Mouse (Mus musculus) hindbrain, embryonic 14.5 days (tissue): ENCODE measurements around the gene Rab8a. TPM values are rescaled to one million over a fixed set of nuclear protein-coding genes. Genes with fewer than 3 reads are reported as not detected.

Experiments
- ATAC-seq: fragments of 200-750 bp; cut with Nextera tagmentation; 2 replicates; pipeline ENCODE4 v1.8.0; 2017; ENCODE audit warnings: moderate number of reproducible peaks, mild to moderate bottlenecking, moderate TSS enrichment, moderate library complexity; ENCODE audit not compliant: low FRiP score
- DNase-seq: peaks from one replicate; pipeline ENCODE4 v3.0.0-alpha.2; 2015; ENCODE audit warnings: low spot score
- H3K27ac ChIP-seq: fragments of 300-500 bp; sonication (generic); 2 replicates; pipeline ENCODE4 v1.5.1; 2014; ENCODE audit warnings: mild to moderate bottlenecking, moderate library complexity
- H3K27me3 ChIP-seq: fragments of 300-500 bp; sonication (generic); 2 replicates; pipeline ENCODE4 v1.6.1; 2014; ENCODE audit warnings: mild to moderate bottlenecking, low read length, mixed read lengths; ENCODE audit not compliant: control insufficient read depth, insufficient read depth
- H3K36me3 ChIP-seq: fragments of 300-500 bp; sonication (generic); replicated peaks from 2 replicates; pipeline ENCODE4 v1.6.1; 2014; ENCODE audit not compliant: control insufficient read depth, insufficient read depth
- H3K4me1 ChIP-seq: fragments of 300-500 bp; sonication (generic); replicated peaks from 2 replicates; pipeline ENCODE4 v1.6.1; 2014; ENCODE audit warnings: antibody characterized with exemption, low read length, mixed read lengths; ENCODE audit not compliant: control insufficient read depth, insufficient read depth
- H3K4me2 ChIP-seq: fragments of 300-500 bp; sonication (generic); replicated peaks from 2 replicates; pipeline ENCODE4 v1.6.1; 2014; ENCODE audit warnings: mild to moderate bottlenecking, moderate library complexity
- H3K4me3 ChIP-seq: fragments of 300-500 bp; sonication (generic); replicated peaks from 2 replicates; pipeline ENCODE4 v1.5.1; 2014; ENCODE audit warnings: mild to moderate bottlenecking, low read length
- H3K9ac ChIP-seq: fragments of 300-500 bp; sonication (generic); 2 replicates; pipeline ENCODE4 v1.6.1; 2014
- H3K9me3 ChIP-seq: fragments of 300-500 bp; sonication (generic); 2 replicates; pipeline ENCODE4 v1.6.1; 2016; ENCODE audit warnings: low read length; ENCODE audit not compliant: control insufficient read depth
- WGBS: fragments of 180-500 bp; shearing (Covaris S2); extraction: QIAGEN DNeasy Blood & Tissue Kit; methylation state at CpG from one replicate; pipeline ENCODE4 v1.1.7; 2014; 5-methylcytosine and 5-hydroxymethylcytosine counted together
- polyA plus RNA-seq: library from polyadenylated mRNA; unstranded; fragments of >200 nt; fragmentation: Nextera tagmentation; extraction: Ambion mirVana; gene quantifications from 2 replicates; pipeline ENCODE4 v1.2.1, GENCODE M21; 2014

Gene Rab8a
- polyA plus RNA-seq, 1 experiment from 2014 or later: 60.4 TPM

GRCm38 (mm10) chr8:72158726-72159125 lies 2.3 kb upstream of the Rab8a start:
- ATAC-seq (no peak), DNase-seq (no peak)
- Histone ChIP-seq H3K9me3 (no peaks in the 10 kb centered on the region), H3K4me3 (no peak overlapping the region), H3K27ac (no peak overlapping the region), H3K36me3 (no peaks in the 10 kb centered on the region), H3K4me1 (peaks cover 22% of the 10 kb centered on the region), H3K4me2 (no peak overlapping the region), H3K9ac (no peak overlapping the region), H3K27me3 (no peaks in the 10 kb centered on the region)
- 87% methylated on average over 3 of the region's 3 CpGs for WGBS

- H3K4me2 ChIP-seq: peak overlapping the region; percentile 72
- DNase-seq: no peak
- peak overlapping the region; percentile 61; the same call in 1 of the 2 replicates for H3K9ac ChIP-seq
- ATAC-seq: no peak
- WGBS: 78% methylated on average over 3 of the region's 3 CpGs
- peak overlapping the region; percentile 42 for H3K4me3 ChIP-seq
- H3K4me1 ChIP-seq: peaks cover 22% of the 10 kb centered on the region
- H3K27ac ChIP-seq: no peak overlapping the region; the same call in 1 of the 2 replicates
- H3K9me3 ChIP-seq: no peaks in the 10 kb centered on the region
- H3K27me3 ChIP-seq: no peaks in the 10 kb centered on the region
- H3K36me3 ChIP-seq: no peaks in the 10 kb centered on the region; the same call in 1 of the 2 replicates
Observed at GRCm38 (mm10) chr8:72160007-72160406, 993 bp upstream of the Rab8a start.

GRCm38 (mm10) chr8:72162821-72163220 lies 1.8 kb downstream of the Rab8a start:
- Histone ChIP-seq H3K4me2 (no peak overlapping the region), H3K27me3 (no peaks in the 10 kb centered on the region), H3K4me1 (peaks cover 22% of the 10 kb centered on the region), H3K4me3 (no peak overlapping the region), H3K27ac (no peak overlapping the region), H3K36me3 (no peaks in the 10 kb centered on the region; the same call in 1 of the 2 replicates), H3K9ac (no peak overlapping the region), H3K9me3 (no peaks in the 10 kb centered on the region)
- DNase-seq: no peak
- ATAC-seq: no peak

- H3K9ac ChIP-seq: no peak overlapping the region
- H3K27me3 ChIP-seq: no peaks in the 10 kb centered on the region
- no peak for DNase-seq
- H3K36me3 ChIP-seq: peaks cover 61% of the 10 kb centered on the region
- H3K9me3 ChIP-seq: no peaks in the 10 kb centered on the region
- H3K27ac ChIP-seq: no peak overlapping the region
- H3K4me1 ChIP-seq: no peaks in the 10 kb centered on the region
- H3K4me3 ChIP-seq: no peak overlapping the region
- 92% methylated on average over 3 of the region's 3 CpGs for WGBS
- H3K4me2 ChIP-seq: no peak overlapping the region
- no peak for ATAC-seq
Observed at GRCm38 (mm10) chr8:72169098-72169668, 8.2 kb downstream of the Rab8a start.

GRCm38 (mm10) chr8:72169681-72170249 lies 8.8 kb downstream of the Rab8a start:
- Histone ChIP-seq H3K27ac (no peak overlapping the region), H3K4me3 (no peak overlapping the region), H3K36me3 (peaks cover 67% of the 10 kb centered on the region), H3K4me2 (no peak overlapping the region), H3K9me3 (no peaks in the 10 kb centered on the region), H3K4me1 (no peaks in the 10 kb centered on the region), H3K9ac (no peak overlapping the region), H3K27me3 (no peaks in the 10 kb centered on the region)
- DNase-seq (no peak), ATAC-seq (no peak)
- WGBS: 92% methylated on average over 3 of the region's 3 CpGs

GRCm38 (mm10) chr8:72177346-72177925 lies 16.4 kb downstream of the Rab8a start:
- Histone ChIP-seq H3K9me3 (no peaks in the 10 kb centered on the region), H3K27me3 (no peaks in the 10 kb centered on the region), H3K4me3 (no peak overlapping the region), H3K4me1 (no peaks in the 10 kb centered on the region), H3K27ac (no peak overlapping the region), H3K36me3 (peaks cover 93% of the 10 kb centered on the region), H3K9ac (no peak overlapping the region), H3K4me2 (no peak overlapping the region)
- DNase-seq (peak; percentile 71), ATAC-seq (peak; percentile 35; the same call in 1 of the 2 replicates)
- WGBS: 53% methylated on average over 5 of the region's 5 CpGs

- Histone ChIP-seq H3K27me3 (no peaks in the 10 kb centered on the region), H3K27ac (no peak overlapping the region), H3K9me3 (no peaks in the 10 kb centered on the region), H3K4me2 (no peak overlapping the region), H3K36me3 (peaks cover 31% of the 10 kb centered on the region), H3K4me1 (no peaks in the 10 kb centered on the region), H3K4me3 (no peak overlapping the region), H3K9ac (no peak overlapping the region)
- WGBS: 66% methylated on average over 2 of the region's 2 CpGs
- DNase-seq (no peak), ATAC-seq (peak; percentile 48; the same call in 1 of the 2 replicates)
Observed at GRCm38 (mm10) chr8:72183554-72184202, 22.7 kb downstream of the Rab8a start.

- Histone ChIP-seq H3K4me3 (no peak overlapping the region), H3K27me3 (no peaks in the 10 kb centered on the region), H3K9ac (no peak overlapping the region), H3K27ac (no peak overlapping the region), H3K4me1 (no peaks in the 10 kb centered on the region), H3K4me2 (no peak overlapping the region), H3K36me3 (no peaks in the 10 kb centered on the region), H3K9me3 (no peaks in the 10 kb centered on the region)
- 86% methylated on average over 2 of the region's 2 CpGs for WGBS
- DNase-seq (no peak), ATAC-seq (no peak)
Observed at GRCm38 (mm10) chr8:72187793-72188331, 26.9 kb downstream of the Rab8a start.
